ENCODE assay signal across 19 mouse cellular contexts in genomic region chr3:149211909-149212308, GRCm38 (mm10).
"Had no signal": no experiment of that assay in that cellular context is flagged by ENCODE, and none has a peak within 500 bp of the region (broad histone marks: within the 10 kb centered on the region; RNA-seq: fewer than 3 reads in every experiment).

No protein-coding gene starts in this region.

- H3K27me3 ChIP-seq: midbrain, embryonic 12.5 days; neural tube, embryonic 13.5 days; neural tube, embryonic 15.5 days had no signal

- H3K4me1 ChIP-seq: midbrain, embryonic 12.5 days; neural tube, embryonic 13.5 days; neural tube, embryonic 15.5 days had no signal

- ATAC-seq: midbrain, embryonic 16.5 days had no signal

- H3K27ac ChIP-seq: midbrain, embryonic 10.5 days; midbrain, embryonic 12.5 days; neural tube, embryonic 13.5 days; neural tube, embryonic 15.5 days had no signal

- H3K9me3 ChIP-seq: midbrain, embryonic 10.5 days; midbrain, embryonic 12.5 days; neural tube, embryonic 13.5 days; neural tube, embryonic 15.5 days had no signal

- DNase-seq: lung, adult 18-20 months; lung, embryonic 14.5 days; lung, postnatal 10 days; lung, postnatal 4 days; midbrain, embryonic 14.5 days; retina, postnatal 1 day; right cerebral cortex, adult 18-20 months; right cerebral cortex, postnatal 25 days; right cerebral cortex, postnatal 4 days; spleen, adult 18-20 months; thymus, adult 18-20 months; thymus, postnatal 14 days; thymus, postnatal 36 days had no signal

- H3K9ac ChIP-seq: lung, embryonic 14.5 days; midbrain, embryonic 12.5 days; neural tube, embryonic 13.5 days; neural tube, embryonic 15.5 days had no signal

- H3K4me2 ChIP-seq: lung, embryonic 14.5 days; midbrain, embryonic 12.5 days; neural tube, embryonic 13.5 days; neural tube, embryonic 15.5 days had no signal

- H3K4me3 ChIP-seq: midbrain, embryonic 10.5 days; midbrain, embryonic 12.5 days; myocyte; neural tube, embryonic 13.5 days; neural tube, embryonic 15.5 days had no signal

- H3K36me3 ChIP-seq: midbrain, embryonic 10.5 days; midbrain, embryonic 12.5 days; neural tube, embryonic 13.5 days; neural tube, embryonic 15.5 days had no signal
